Mouse (Mus musculus): ENCODE measurements at regions not wholly inside any gene's neighbourhood (a gene's known extent, or its start where the extent isn't known, plus 50 kb on each side); places are given as distances from the start of the nearest gene placed in this dataset.

- no peak for TF ChIP-seq POLR2A (IDR thresholded peaks at IDR 0.05; ENCODE audit: borderline replicate concordance, extremely low read depth, insufficient read depth, insufficient read length, poor library complexity, severe bottlenecking)
- no peak for TF ChIP-seq CTCF (IDR thresholded peaks at IDR 0.05; ENCODE audit: borderline replicate concordance, extremely low read depth, insufficient read depth, insufficient read length)
Observed at GRCm38 (mm10) chr3:51009098-51009497, 215.1 kb upstream of the Noct start.

All from brain, embryonic 14.5 days (tissue).